Mouse (Mus musculus) skeletal muscle tissue, adult 2 months (tissue): ENCODE measurements around the gene Slc12a4.
"Not testable (repeated sequence)": the region's sequence is repeated elsewhere in the genome, so short reads cannot be mapped to it uniquely, and the experiment has no call there.

Source experiments
- DNase-seq: peaks from one replicate; pipeline ENCODE4 v3.0.0-alpha.2; 2012; ENCODE audit warnings: low read depth, low spot score

The Slc12a4 gene

DNA sequence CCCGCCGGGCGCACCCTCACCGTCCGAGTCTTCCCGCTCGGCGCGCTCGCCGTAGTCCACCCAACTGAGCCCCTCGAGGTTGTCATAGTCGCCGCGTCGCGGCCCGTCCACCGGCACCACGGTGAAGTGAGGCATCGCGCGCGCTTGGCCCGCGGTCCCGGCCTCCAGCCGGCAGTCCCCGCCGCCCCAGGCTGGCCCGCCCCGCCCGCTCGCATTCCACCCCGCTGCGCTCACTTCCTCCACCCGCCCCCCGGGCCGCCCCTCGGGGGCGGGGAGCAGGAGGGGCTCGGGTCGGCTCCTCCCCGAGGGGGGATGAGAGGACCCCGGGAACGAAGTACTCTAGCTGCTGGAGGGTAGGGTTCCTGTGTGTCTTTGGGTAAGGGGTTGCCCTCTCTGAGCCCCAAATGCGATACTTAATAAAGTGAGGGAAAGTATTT is at the start of gene Slc12a4:
TSS of gene Slc12a4 (minus strand) at position 193 of the 437 bp plus-strand sequence.
- no peak for DNase-seq

DNA sequence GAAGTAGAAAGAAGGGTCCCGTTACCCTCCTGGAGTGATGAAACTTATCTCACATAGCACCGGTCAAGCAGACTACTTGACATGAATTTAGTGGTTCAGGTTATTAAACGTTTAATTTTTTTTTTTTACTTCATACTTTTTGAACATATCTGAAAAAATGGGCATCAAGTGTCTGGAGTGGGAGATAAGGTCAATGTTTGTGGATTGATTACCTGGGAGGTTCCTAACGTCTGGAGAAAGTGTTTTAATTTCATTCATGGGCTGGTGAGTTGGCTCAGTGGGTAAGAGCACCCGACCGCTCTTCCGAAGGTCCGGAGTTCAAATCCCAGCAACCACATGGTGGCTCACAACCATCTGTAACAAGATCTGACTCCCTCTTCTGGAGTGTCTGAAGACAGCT is 46.3 kb upstream of the Slc12a4 start:
- DNase-seq, result not testable (repeated sequence)

DNA sequence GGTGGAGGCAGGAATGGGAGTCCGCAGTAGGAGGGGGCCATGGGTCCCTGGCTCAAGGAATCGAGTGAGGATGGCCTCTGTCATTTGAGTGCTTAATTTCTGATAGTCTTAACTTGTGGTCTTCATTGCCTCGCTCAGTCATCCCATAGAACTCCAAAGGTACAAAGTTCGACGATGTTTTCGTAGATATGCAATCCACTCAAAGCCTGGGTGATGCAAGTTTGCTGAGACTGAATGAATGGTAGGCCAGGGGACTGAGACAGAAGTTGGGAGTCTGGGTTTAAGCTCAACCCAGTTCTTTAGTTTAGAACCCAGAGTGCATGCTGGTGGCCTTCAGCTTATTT is 45.7 kb upstream of the Slc12a4 start, which contains the start of gene Ddx28:
TSS of gene Ddx28 (minus strand) at position 240 of the 344 bp plus-strand sequence.
- DNase-seq, result no peak

DNA sequence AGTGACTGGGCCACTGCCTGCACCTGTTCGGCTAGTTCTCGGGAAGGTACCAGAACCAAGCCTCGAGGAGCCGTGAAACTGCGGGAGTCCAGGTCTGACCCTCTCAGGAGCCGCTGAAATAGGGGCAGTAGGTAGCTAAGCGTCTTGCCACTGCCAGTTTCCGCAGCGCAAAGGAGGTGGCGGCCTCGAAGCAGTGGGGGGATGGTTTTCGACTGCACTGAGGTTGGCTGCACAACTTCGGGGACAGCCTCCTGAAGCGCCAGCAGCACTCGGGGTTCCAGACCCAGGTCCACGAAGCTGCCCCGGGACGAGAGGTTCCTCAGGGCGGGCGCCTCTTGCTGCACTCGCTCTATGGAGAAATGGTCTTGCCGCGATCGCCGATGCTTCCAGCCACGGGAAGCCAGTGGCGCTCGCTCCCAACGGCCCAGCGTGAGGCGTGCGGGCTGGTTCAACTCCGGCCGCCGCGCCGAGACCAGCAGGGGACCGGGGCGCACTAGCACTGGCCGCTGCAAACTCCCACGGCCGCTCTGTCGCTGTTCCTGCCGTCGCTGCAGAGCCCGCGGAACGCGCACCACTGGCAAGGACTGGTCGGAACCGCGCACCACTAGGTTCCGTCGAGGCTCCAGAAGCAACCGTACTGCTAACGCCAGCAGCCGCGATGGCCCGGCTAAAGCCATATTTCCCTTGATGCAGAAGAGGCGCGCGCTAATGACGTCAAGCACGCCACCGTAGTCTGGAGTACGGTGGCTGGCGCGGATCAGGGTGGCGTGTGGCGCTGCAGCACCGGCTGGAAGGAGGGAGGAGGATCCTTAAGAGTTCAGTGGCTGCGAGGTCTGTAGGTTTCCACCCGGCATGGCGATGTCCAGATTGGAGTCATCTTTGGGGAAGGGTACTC is 45.1 kb upstream of the Slc12a4 start:
- DNase-seq, result peak; percentile 88

DNA sequence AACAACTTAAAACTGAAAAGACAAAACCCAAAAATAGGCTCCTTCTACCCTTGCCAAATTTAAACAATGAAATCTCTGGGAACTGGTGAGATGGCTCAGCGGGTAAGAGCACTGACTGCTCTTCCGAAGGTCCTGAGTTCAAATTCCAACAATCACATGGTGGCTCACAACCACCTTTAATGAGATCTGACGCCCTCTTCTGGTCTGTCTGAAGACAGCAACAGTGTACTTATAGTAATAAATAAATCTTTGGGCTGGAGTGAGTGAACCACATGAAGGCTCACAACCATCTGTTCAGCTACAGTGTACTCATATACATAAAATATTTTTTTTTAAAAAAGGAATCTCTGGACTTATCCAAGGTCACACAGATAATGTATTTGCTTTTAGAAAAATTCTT is 42.0 kb upstream of the Slc12a4 start:
- not testable (repeated sequence) for DNase-seq

DNA sequence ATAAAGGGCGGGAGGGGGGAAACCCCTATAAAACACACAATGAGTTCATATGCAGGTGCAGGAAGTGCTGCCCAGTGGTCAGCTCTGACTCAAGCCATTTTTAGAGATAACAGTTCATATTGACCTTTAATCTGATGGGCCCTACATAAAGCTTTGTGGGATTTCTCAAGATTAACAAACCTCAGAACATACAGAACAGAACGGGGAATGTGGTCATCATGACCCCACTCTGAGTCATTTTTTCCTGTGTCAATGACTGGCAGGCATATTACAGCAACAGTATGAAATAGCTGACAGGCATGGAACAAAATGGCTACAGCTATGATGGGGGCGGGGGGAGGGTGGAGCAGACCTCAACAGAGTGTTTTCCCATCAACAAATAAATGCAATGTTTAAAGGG is 41.2 kb upstream of the Slc12a4 start:
- DNase-seq, result no peak

DNA sequence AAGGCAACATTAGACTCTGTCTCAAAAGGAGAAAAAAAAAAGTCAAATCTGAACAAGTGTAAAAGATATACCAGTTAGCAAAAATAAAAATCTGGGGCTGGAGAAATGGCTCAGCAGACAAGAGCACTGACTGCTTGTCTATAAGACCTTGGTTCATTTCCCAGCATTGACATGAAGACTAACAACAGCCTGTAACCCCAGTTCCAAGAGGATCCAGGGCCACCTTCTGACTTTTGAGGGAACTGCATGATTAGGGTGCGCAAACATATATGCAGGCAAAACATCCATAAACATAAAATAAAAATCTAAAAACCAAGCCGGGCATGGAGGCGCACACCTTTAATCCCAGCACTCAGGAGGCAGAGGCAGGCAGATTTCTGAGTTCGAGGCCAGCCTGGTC is 40.5 kb upstream of the Slc12a4 start:
- no peak for DNase-seq

DNA sequence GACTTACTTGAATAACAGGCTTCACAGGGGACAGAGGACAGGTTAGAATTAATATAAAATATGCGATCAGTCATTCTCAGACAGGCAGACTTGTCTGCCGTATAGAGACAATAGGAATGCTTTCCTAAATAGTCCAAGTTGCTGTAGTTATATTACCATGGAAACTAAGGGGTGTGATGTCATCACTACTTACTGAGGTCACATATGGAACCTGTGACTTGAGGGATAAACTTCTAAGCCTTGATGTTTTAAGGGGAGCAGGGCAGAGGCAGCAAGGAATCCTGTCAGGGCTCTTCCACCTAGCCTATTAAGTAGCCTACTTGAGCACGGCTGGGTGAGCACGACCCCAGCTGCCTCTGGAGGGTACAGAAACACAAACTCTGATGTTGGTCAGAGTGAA is 40.0 kb upstream of the Slc12a4 start, which contains the start of gene Dpep2nb:
TSS of gene Dpep2nb (minus strand) at position 101 of the 400 bp plus-strand sequence.
- DNase-seq, result no peak

DNA sequence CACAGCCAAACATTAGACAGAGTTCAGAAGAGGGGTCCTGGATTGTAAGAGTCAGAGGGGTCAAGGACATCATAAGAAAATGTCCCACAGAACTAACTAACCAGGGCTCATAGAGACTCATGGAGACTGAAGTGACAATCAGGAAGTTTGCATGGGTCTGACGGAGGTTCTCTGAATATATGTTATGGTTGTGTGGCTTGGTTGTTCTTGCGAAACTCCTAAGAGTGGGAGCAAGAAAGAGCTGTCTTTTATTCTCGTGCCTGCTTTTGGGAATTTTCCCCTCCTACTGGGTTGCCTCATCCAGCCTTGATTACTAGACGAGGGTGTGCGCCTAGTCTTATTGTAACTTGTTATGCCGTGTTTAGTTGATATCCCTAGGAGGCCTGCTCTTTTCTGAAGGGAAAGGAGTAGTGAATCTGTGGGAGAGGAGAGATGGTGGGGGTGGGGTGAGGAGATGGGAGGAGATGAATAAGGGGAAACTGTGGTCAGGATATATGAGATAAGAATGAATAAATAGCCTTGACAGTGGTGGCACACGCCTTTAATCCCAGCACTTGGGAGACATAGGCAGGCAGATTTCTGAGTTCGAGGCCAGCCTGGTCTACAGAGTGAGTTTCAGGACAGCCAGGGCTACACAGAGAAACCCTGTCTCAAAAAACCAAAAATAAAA is 38.8 kb upstream of the Slc12a4 start:
- DNase-seq, result no peak

DNA sequence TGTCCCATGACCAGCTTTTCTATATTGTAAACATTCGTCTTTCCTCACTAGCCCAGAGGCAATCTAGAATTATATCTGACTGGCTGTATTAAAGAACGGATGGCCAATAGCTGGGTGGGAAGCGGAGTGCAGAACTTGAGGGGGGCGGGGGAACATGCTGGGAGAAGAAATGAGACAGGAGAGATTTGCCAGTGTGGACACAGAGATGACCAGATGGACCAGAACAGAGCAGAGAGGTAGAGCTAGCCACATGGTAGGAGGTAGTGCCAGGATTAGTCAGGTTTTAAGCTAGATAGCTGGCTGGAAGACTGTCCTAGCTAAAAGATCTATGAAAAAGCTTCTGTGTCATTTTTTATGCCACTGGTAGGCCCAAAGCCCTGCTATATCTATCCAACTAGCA is 36.0 kb upstream of the Slc12a4 start:
- DNase-seq, result no peak

DNA sequence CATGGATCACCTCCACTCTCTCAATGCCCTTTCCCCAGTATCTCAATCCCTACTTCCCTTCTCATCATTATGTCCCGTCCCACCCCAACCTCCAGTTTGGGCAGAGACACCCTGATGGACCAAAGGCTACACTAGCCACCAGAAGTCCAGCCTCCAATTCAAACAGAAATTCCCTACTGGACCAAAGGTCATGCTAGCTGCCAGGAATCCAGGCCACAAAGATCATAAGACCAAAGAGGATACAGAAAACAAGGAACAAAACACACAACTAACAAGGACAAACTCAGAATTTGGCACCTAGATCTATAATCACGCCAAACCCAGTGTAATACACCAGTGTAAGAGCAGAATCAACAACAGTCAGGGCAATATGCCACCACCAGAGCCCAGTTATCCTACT is 33.1 kb upstream of the Slc12a4 start:
- no peak for DNase-seq

DNA sequence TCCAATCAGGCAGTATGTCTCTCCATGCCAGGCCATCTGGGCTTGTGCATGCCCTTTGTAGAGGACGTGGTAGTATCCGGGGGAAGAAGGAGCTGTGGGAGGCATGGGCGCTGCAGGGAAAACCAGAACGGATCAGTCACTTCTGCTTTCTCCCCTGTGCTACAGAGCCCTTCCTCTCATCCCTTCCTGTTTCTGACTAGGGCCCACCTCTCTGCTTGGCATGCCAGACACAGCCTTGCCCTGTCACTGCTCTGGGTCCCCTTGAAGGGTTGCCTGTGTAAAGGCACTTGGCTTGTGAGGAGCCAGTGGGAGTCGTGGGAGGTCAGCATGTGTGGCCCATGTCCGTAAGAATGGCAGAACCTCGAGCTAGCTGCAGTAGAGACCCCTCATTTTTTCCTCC is 30.5 kb upstream of the Slc12a4 start:
- no peak for DNase-seq

DNA sequence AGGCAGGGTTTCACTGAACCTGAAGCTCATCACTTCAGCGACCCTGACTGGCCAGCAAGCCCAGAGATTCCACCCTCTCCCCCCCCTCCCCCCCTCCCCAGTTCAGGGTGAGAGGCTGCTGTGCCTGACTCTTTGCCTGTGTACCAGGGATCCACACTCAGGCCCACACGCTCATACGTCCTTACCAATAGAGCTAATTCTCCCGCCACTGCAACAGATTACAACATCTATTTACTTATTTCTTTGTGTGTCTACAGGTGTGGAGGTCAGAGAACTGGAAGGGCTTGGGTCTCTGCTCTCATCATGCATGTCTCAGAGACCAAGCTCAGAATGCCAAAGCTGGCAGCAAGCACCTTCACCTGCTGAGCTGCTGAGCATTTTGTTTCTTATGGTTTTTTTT is 27.3 kb upstream of the Slc12a4 start:
- DNase-seq, result no peak

DNA sequence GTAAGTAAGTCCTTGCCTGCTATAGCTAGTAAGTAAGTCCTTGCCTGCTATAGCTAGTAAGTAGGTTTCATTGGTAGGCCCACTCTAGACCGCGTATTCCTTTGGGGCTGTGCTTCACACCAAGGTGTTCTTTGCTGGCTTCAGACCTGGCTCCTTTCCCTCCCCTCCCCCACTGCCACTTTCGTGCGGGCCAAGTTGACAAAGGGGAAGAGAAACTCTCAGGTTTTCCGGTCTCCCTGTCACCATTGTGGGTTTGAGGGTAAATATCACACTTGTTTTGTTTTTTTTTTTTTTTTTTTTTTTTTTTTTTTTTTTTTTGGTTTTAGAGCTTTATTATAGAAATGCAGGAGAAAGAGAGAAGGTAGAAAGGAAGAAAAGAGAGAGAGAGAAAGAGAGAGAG is 26.6 kb upstream of the Slc12a4 start:
- DNase-seq, result no peak

DNA sequence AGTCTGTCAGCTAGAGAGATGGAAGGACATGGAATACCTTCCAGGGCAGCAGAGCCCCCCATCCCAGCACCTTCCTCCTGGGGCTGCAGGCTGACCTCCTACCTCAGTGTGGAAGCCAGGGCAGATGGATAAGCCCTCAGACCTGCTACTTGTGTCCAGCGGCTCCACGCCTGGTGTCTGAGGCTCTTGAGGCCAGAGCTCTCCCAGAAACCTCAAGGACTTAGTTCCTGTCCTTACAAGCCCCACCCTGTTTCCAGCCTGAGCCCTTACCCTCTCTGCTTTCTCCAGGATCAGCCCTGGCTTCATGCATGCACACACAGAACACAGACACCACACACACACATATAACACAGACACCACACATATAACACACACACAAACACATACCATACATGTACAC is 25.6 kb upstream of the Slc12a4 start:
- no peak for DNase-seq

DNA sequence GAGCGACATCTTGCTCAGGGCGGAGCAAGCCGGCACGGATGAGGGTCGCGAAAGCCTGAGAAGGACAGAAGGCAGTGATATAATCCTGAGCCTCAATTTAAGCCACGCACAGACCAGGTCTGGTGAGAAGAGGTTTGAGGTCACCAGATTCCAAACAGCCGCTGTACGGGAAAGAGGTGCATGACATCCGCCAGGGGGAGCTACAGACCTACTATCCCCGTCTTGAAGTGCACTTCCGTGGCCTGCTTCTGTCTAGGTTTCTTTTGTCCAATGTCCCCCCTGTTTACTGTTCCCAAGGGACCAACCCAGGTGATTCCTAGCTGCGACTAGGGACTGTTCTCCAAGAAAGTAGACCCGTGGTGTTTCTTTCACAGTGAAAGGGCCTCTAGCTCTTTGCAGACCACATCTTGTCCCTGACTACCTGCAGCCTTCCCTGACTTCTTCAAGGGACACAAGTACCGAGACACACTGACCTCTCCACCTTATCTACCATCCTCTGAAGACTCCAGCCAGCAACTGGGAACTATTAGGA is 25.0 kb upstream of the Slc12a4 start, which contains the start of gene Dus2:
TSS of gene Dus2 (plus strand) at position 482 of the 532 bp plus-strand sequence.
- peak; percentile 79 for DNase-seq

DNA sequence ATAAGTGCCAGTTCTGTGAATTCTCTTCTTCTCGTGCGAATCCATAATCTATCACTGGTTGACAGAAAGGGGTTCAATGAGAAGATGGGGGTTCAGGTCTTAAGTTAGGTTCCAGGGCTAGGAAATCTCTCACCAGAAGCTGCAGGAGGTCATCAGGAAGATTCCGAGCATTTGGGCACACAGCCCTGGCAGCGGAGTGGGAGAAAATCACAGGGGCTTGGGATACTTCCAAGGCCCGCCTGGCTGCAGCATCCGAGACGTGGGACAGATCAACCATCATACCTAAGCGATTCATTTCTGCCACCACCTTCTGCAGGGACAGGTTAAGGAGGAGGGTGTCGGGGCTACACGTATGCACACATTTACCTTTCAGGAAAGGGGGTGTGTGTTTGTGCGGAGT is 22.6 kb upstream of the Slc12a4 start:
- DNase-seq, result no peak

DNA sequence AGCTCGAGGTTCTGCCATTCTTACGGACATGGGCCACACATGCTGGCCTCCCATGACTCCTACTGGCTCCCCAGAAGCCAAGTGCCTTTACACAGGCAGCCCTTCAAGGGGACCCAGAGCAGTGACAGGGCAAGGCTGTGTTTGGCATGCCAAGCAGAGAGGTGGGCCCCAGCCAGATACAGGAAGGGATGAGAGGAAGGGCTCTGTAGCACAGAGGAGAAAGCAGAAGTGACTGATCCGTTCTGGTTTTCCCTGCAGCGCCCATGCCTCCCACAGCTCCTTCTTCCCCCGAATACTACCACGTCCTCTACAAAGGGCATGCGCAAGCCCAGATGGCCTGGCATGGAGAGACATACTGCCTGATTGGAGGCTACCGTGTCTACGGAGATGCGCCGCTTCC is 17.5 kb upstream of the Slc12a4 start:
- DNase-seq, result not testable (repeated sequence)

DNA sequence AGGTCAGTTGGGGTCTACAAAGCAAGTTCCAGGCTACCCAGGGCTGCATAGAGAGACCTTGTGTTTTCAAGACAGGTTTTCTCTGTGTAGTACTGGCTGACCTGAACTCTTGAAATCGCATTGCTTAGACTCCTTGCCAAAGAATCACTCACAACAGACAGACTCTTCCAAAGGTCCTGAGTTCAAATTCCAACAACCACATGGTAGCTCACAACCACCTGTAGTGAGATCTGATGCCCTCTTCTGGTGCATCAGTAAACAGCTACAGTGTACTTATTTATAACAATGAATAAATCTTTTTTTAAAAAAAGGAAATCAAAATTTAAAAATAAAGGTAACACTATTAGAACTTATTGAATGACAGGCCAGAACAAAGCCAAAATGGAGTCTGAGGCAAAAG is 15.2 kb upstream of the Slc12a4 start:
- DNase-seq, result no peak

DNA sequence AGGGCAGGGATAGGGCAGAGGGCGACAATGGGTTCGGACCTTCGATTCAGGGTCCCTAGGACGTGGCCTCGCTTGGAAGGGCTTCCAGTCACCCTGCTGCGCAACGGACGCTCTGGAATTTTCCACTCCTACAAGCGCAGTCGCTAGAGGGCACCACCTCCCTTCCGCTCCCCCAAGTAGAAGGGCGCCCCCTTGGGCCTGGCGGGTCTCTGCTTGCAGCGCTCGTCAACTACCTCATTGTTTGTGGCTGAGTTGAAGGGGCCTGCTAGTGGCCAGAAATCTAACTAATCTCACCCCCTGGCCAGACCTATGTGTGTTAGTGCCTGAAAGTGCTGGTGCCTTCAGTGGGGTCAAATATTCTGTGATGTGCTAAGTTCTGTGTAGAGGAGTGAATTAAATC is 13.4 kb upstream of the Slc12a4 start, which contains the start of gene Dpep3:
TSS of gene Dpep3 (minus strand) at position 105 of the 400 bp plus-strand sequence.
- no peak for DNase-seq

DNA sequence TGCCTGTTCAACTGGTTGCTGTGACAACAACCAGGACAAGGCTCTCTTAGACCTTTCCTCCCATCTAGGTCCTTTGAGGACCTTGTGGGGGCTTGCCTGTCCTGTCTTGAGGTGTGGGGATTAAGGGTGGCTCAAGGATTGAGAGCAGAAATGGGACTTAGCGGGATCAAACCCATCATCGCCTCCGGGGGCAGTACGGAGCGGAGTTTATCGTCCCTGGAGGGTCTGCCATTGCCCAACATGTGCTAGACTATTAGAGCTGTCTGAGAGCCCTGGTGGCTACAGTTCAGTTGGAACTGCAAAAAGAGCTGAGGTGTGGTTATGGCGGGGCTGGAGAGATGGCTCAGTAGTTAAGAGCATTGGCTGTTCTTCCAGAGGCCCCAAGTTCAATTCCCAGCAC is 9.5 kb upstream of the Slc12a4 start:
- DNase-seq, result no peak

DNA sequence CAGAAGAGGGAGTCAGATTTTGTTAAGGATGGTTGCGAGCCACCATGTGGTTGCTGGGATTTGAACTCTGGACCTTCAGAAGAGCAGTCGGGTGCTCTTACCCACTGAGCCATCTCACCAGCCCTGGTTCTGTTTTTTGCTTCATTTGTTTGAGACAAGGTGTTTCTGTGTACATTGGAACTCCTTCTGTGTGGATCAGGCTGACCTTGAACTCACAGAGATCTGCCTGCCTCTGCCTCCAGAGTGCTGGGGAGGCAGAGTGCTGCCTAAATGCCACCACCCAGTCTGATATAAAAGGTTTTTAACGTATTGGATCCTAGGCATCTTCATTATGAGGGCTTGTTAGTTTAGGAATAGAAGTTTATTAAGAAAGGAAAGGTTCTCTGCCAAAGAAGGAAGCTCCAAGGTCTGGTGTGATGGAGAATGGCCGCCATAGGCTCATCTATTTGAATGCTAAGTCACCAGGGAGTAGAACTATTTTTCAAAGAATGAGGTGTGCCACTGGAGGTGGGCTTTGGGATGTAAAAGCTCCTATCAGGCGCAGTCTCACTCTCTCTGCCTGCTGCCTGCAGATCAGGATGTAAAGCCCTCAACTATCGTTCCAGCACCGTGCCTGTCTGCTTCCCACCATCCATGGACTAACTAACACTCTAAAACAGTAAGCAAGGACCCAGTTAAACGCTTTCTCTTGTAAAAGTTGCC is 5.3 kb upstream of the Slc12a4 start:
- no peak for DNase-seq
